Mouse (Mus musculus) CH12.LX (cell line): ENCODE results near the gene Ice1. TPM values are rescaled to one million over a fixed set of nuclear protein-coding genes. Genes with fewer than 3 reads are reported as not detected.

Experiments used
- DNase-seq: peaks from one replicate; pipeline ENCODE4 v3.0.0-alpha.2; 2013; ENCODE audit errors: extremely low read depth
- H3K27ac ChIP-seq: 2 replicates; pipeline ENCODE4 v1.5.1; 2012; ENCODE audit warnings: low read depth, mild to moderate bottlenecking, control low read depth, moderate library complexity; ENCODE audit not compliant: insufficient read depth
- H3K27me3 ChIP-seq: replicated peaks from 2 replicates; pipeline ENCODE3; 2012; ENCODE audit warnings: inconsistent platforms
- H3K36me3 ChIP-seq, 2 experiments: replicated peaks in 1 of 2; 2 replicates each; pipeline versions ENCODE3 to v1.6.1; 2012; ENCODE audit warnings: inconsistent platforms in 1 of 2, low read length in 1 of 2, mild to moderate bottlenecking in 1 of 2, mixed read lengths in 1 of 2, moderate library complexity in 1 of 2; ENCODE audit not compliant: control insufficient read depth in 1 of 2, insufficient read depth in 1 of 2
- H3K4me1 ChIP-seq, 2 experiments: 2 replicates each; pipeline ENCODE4 v1.6.1; 2012; ENCODE audit warnings: inconsistent platforms in 1 of 2, moderate library complexity in 1 of 2; ENCODE audit not compliant: insufficient read depth in 2 of 2, control insufficient read depth in 1 of 2
- H3K4me2 ChIP-seq: 2 replicates; pipeline ENCODE4 v1.6.1; 2012; ENCODE audit warnings: low read depth, mild to moderate bottlenecking, control low read depth; ENCODE audit not compliant: poor library complexity, insufficient read depth, severe bottlenecking
- H3K4me3 ChIP-seq, 3 experiments: fragments of 150-350 bp in 1 of 3; sonication (generic) in 1 of 3; replicated peaks in 1 of 3; 2 replicates each; pipeline versions ENCODE3 to v1.5.1; 2011 to 2012; ENCODE audit warnings: low read depth in 2 of 3, low read length in 2 of 3, mild to moderate bottlenecking in 2 of 3, moderate library complexity in 2 of 3, control low read depth in 1 of 3, improper control_type of control experiment in 1 of 3, inconsistent platforms in 1 of 3, mixed read lengths in 1 of 3; ENCODE audit not compliant: poor library complexity in 1 of 3
- H3K79me2 ChIP-seq: replicated peaks from 2 replicates; pipeline ENCODE4 v1.6.1; 2012; ENCODE audit warnings: mild to moderate bottlenecking, moderate library complexity; ENCODE audit not compliant: control insufficient read depth, poor library complexity, insufficient read depth, severe bottlenecking; ENCODE audit errors: extremely low read depth
- H3K9ac ChIP-seq: 2 replicates; pipeline ENCODE4 v1.6.1; 2012; ENCODE audit warnings: low read depth, mild to moderate bottlenecking, control low read depth, moderate library complexity; ENCODE audit not compliant: insufficient read depth
- H3K9me3 ChIP-seq: replicated peaks from 2 replicates; pipeline ENCODE3; 2012; ENCODE audit warnings: low read length, inconsistent platforms, mixed read lengths
- CHD1 ChIP-seq: IDR thresholded peaks from 2 replicates; pipeline ENCODE4 v1.6.1; 2012; ENCODE audit warnings: low read depth, low read length, improper control_type of control experiment, inconsistent platforms
- CHD2 ChIP-seq: IDR thresholded peaks from 2 replicates; pipeline ENCODE4 v1.6.1; 2011; ENCODE audit warnings: low read length, improper control_type of control experiment
- CTCF ChIP-seq, 2 experiments: IDR thresholded peaks in 1 of 2; conservative IDR thresholded peaks in 1 of 2; 2 replicates each; pipeline ENCODE4 v1.5.1; 2011 to 2012; ENCODE audit warnings: low read depth in 2 of 2, low read length in 2 of 2, improper control_type of control experiment in 1 of 2, inconsistent platforms in 1 of 2, mild to moderate bottlenecking in 1 of 2, moderate library complexity in 1 of 2
- E2F4 ChIP-seq: IDR thresholded peaks from 2 replicates; pipeline ENCODE4 v1.6.1; 2011; ENCODE audit warnings: low read depth, low read length, improper control_type of control experiment; ENCODE audit not compliant: insufficient replicate concordance
- ETS1 ChIP-seq: conservative IDR thresholded peaks from 2 replicates; pipeline ENCODE4 v1.6.1; 2012; ENCODE audit warnings: low read depth, mild to moderate bottlenecking, inconsistent platforms, low read length, improper control_type of control experiment, moderate library complexity
- HCFC1 ChIP-seq: IDR thresholded peaks from 2 replicates; pipeline ENCODE4 v1.6.1; 2012; ENCODE audit warnings: low read depth, mild to moderate bottlenecking, inconsistent platforms, low read length, improper control_type of control experiment
- IRF4 ChIP-seq: IDR thresholded peaks from 2 replicates; pipeline ENCODE4 v1.6.1; 2014; ENCODE audit warnings: low read depth, mild to moderate bottlenecking, inconsistent platforms, low read length, improper control_type of control experiment
- JUND ChIP-seq: conservative IDR thresholded peaks from 2 replicates; pipeline ENCODE4 v1.6.1; 2011; ENCODE audit warnings: low read depth, low read length, improper control_type of control experiment
- KAT2A ChIP-seq: IDR thresholded peaks from 2 replicates; pipeline ENCODE4 v1.6.1; 2012; ENCODE audit warnings: low read length, improper control_type of control experiment, inconsistent platforms; ENCODE audit not compliant: insufficient replicate concordance
- MAX ChIP-seq: IDR thresholded peaks from 2 replicates; pipeline ENCODE4 v1.6.1; 2011; ENCODE audit warnings: low read length, improper control_type of control experiment
- MEF2A ChIP-seq: IDR thresholded peaks from 2 replicates; pipeline ENCODE4 v1.6.1; 2014; ENCODE audit warnings: low read depth, mild to moderate bottlenecking, inconsistent platforms, low read length, improper control_type of control experiment, borderline replicate concordance
- MXI1 ChIP-seq: IDR thresholded peaks from 2 replicates; pipeline ENCODE4 v1.6.1; 2011; ENCODE audit warnings: mild to moderate bottlenecking, low read depth, low read length, improper control_type of control experiment
- MYC ChIP-seq: IDR thresholded peaks from 2 replicates; pipeline ENCODE4 v1.6.1; 2011; ENCODE audit warnings: low read depth, mild to moderate bottlenecking, improper control_type of control experiment, low read length
- NELFE ChIP-seq: IDR thresholded peaks from 2 replicates; pipeline ENCODE4 v1.6.1; 2011; ENCODE audit warnings: low read depth, low read length, improper control_type of control experiment
- POLR2AphosphoS2 ChIP-seq: IDR thresholded peaks from 2 replicates; pipeline ENCODE4 v1.6.1; 2011; ENCODE audit warnings: low read depth, low read length, improper control_type of control experiment
- RAD21 ChIP-seq: IDR thresholded peaks from 2 replicates; pipeline ENCODE4 v1.6.1; 2011; ENCODE audit warnings: low read depth, mild to moderate bottlenecking, low read length, improper control_type of control experiment, moderate library complexity
- RCOR1 ChIP-seq: conservative IDR thresholded peaks from 2 replicates; pipeline ENCODE4 v1.6.1; 2012; ENCODE audit warnings: low read depth, mild to moderate bottlenecking, inconsistent platforms, low read length, improper control_type of control experiment
- SIN3A ChIP-seq: IDR thresholded peaks from 2 replicates; pipeline ENCODE4 v1.6.1; 2012; ENCODE audit warnings: low read length, improper control_type of control experiment, inconsistent platforms
- SMC3 ChIP-seq: IDR thresholded peaks from 2 replicates; pipeline ENCODE4 v1.6.1; 2011; ENCODE audit warnings: low read depth, low read length, improper control_type of control experiment
- USF1 ChIP-seq: IDR thresholded peaks from 2 replicates; pipeline ENCODE4 v1.6.1; 2014; ENCODE audit warnings: low read depth, mild to moderate bottlenecking, inconsistent platforms, low read length, improper control_type of control experiment
- ZC3H11A ChIP-seq: IDR thresholded peaks from 2 replicates; pipeline ENCODE4 v1.6.1; 2012; ENCODE audit warnings: low read depth, mild to moderate bottlenecking, inconsistent platforms, low read length, improper control_type of control experiment
- ZKSCAN1 ChIP-seq: IDR thresholded peaks from 2 replicates; pipeline ENCODE4 v1.6.1; 2012; ENCODE audit warnings: low read depth, inconsistent platforms, low read length, improper control_type of control experiment, borderline replicate concordance
- dilution Hi-C: fragments of 300-500 bp; cut with MboI; formaldehyde crosslinking; loops from 2 replicates; pipeline ENCODE4 v1.14.3; 2020; ENCODE audit warnings: low sequenced_read_pairs; ENCODE audit not compliant: extremely low pct_unique_long_range_greater_than_20kb, extremely low pct_ligation_motif_present
- in situ Hi-C: fragments of 300-500 bp; cut with MboI; formaldehyde crosslinking; loops from 3 replicates; pipeline ENCODE4 v1.14.3; 2019; ENCODE audit warnings: low sequenced_read_pairs, low pct_ligation_motif_present, low pct_unique_long_range_greater_than_20kb, mixed read lengths
- polyA plus RNA-seq: library from polyadenylated mRNA; unstranded; fragments of >175 nt; gene quantifications from 2 replicates; pipeline ENCODE4 v1.2.1, GENCODE M21; 2012; ENCODE audit warnings: low read depth; ENCODE audit not compliant: insufficient read length
- total RNA-seq, 2 experiments: library from RNA; depleted of rRNA; stranded (reverse); fragments of 300-350 nt in 1 of 2; fragments of >200 nt in 1 of 2; gene quantifications; 2 replicates each; pipeline ENCODE4 v1.2.3; 2012 to 2014

The Ice1 gene
- total and polyA plus RNA-seq, 3 experiments, result 25.5 to 29.5 (median 25.8) TPM

DNA sequence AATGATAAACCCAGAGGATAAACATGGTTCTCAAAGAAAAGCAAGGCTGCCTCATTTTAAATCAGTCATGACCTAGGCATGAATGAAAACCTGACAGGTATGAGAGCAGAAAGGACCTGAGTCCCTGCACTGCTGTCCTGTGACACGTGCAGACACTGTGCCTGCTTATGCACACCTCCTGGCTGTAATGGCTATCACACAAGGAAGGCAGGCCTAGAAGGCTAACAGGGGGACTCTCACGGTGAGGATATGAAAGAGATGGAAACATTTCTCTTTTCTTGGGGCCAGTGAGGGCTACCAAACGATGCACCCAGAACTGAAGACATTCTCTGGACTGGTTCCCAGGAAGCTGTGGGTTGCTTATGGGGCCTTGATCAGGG, 6.6 kb upstream of the Ice1 start:
- in situ Hi-C loops (loop anchor here (5.0 to 10.0 kb wide), 3 partner anchors 123 to 351 kb away; no protein-coding TSS in a partner anchor), dilution Hi-C loops (no loop called here)

DNA sequence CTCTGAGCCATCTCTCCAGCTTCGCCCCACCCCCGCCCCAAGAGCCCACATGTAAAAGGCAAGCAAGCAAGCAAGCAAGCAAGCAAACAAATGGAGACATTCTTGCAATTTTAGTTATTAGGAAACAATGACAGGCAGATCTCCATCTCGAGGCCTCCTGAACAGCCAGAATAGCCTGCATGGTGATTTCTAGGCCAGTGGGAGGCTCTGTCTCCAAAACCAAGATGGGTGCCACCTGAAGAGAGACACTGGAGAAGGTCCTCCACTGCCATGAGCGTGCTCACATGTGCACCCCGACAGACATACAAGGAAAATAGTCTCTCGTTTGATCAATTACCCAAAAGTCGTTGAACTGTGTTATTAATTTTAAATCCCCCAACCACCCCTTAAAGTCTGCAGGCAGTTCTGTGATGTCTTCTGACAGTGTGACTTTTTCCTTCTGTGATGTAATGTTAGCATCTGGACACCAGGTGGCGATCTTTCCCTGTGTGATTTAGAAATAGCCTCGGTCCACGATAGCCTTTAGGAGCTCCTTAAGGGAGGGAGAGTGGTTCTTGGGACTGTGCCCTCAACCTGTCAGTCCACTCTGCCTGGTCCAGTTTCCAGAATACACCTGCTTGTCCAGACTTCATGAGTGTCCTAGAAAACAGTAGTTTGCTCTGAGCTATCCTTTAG, 6.1 kb upstream of the Ice1 start:
- Histone ChIP-seq H3K27ac (no peak overlapping the region), H3K36me3 (no peaks in the 10 kb centered on the region), H3K9ac (no peak overlapping the region), H3K4me2 (no peak overlapping the region; the same call in 1 of the 2 replicates), H3K4me1 (peaks cover 2 to 7% of the 10 kb centered on the region in 2 experiments; a peak in 2 of 4 replicates), H3K79me2 (no peaks in the 10 kb centered on the region), H3K9me3 (no peaks in the 10 kb centered on the region), H3K4me3 (no peak overlapping the region), H3K27me3 (no peaks in the 10 kb centered on the region)
- dilution Hi-C loops, result no loop called here
- peak; percentile 72 for DNase-seq
- TF ChIP-seq POLR2AphosphoS2, result no peak
- TF ChIP-seq RAD21, result peak; percentile 91
- TF ChIP-seq ZC3H11A, result peak; percentile 86
- no peak for TF ChIP-seq CHD1
- TF ChIP-seq CTCF (conservative IDR thresholded peaks at IDR 0.05 in 1 of 2, IDR thresholded peaks at IDR 0.05 in 1 of 2; ENCODE audit: low read depth in 2 of 2, low read length in 2 of 2), result peak; percentile 85 to 88
- no peak for TF ChIP-seq CHD2
- peak; percentile 94 for TF ChIP-seq SMC3
- no peak for TF ChIP-seq ETS1
- TF ChIP-seq USF1, result no peak
- TF ChIP-seq MYC, result 0 out of 2 replicates have a peak, but pooled peaks have one; percentile 49
- TF ChIP-seq MXI1, result no peak
- no peak for TF ChIP-seq ZKSCAN1
- no peak for TF ChIP-seq HCFC1
- no peak for TF ChIP-seq SIN3A
- no peak for TF ChIP-seq NELFE
- in situ Hi-C loops, result loop anchor here (5.0 to 10.0 kb wide), 3 partner anchors 124 to 351 kb away; no protein-coding TSS in a partner anchor

More for the DNA sequence above, 6.6 kb upstream of the Ice1 start:
- Histone ChIP-seq H3K4me1 (peaks cover 0 to 5% of the 10 kb centered on the region in 2 experiments; a peak in 2 of 4 replicates), H3K9ac (no peak overlapping the region), H3K9me3 (no peaks in the 10 kb centered on the region), H3K27ac (no peak overlapping the region), H3K4me3 (no peak overlapping the region), H3K36me3 (no peaks in the 10 kb centered on the region), H3K79me2 (no peaks in the 10 kb centered on the region), H3K27me3 (no peaks in the 10 kb centered on the region), H3K4me2 (no peak overlapping the region)
- no peak for TF ChIP-seq RCOR1
- TF ChIP-seq MEF2A, result no peak
- no peak for TF ChIP-seq MYC
- no peak for TF ChIP-seq IRF4
- no peak for TF ChIP-seq MAX
- TF ChIP-seq KAT2A, result no peak
- TF ChIP-seq SMC3, result no peak
- TF ChIP-seq ZKSCAN1, result no peak
- TF ChIP-seq POLR2AphosphoS2, result no peak
- TF ChIP-seq CHD1, result no peak
- TF ChIP-seq CHD2, result no peak
- TF ChIP-seq JUND, result no peak
- TF ChIP-seq E2F4, result no peak
- DNase-seq, result no peak
